Mouse (Mus musculus): Measurements from ENCODE around the gene Smarca5. TPM values are rescaled to one million over a fixed set of nuclear protein-coding genes. Genes with fewer than 3 reads are reported as not detected.
"Not testable (repeated sequence)": the region's sequence is repeated elsewhere in the genome, so short reads cannot be mapped to it uniquely, and the experiment has no call there.

Smarca5 gene
- 17.4 TPM for polyA plus RNA-seq (2012; fragmentation: generic; extraction: Trizol)
- long read RNA-seq, experiment 1, full-length matches to known transcripts: 15 of 44 reads
- long read RNA-seq, experiment 1, partial matches to known transcripts: 27 of 44 reads
- long read RNA-seq, experiment 1, other reads (novel, unspliced or antisense): 2 of 44 reads
- long read RNA-seq, experiment 2, full-length matches to known transcripts: 82 of 324 reads
- long read RNA-seq, experiment 2, partial matches to known transcripts: 236 of 324 reads
- long read RNA-seq, experiment 2, other reads (novel, unspliced or antisense): 6 of 324 reads

- Histone ChIP-seq H3K79me3 (ENCODE audit: low read depth) (peaks cover 40% of the 10 kb centered on the region), H3K79me2 (ENCODE audit: control insufficient read depth, insufficient read depth) (peaks cover 45% of the 10 kb centered on the region), H3ac (ENCODE audit: control insufficient read depth, insufficient read length, low read depth) (peak within 1 kb of the TSS; percentile 73), H3K36me3 (ENCODE audit: control insufficient read depth, insufficient read depth) (peaks cover 20% of the 10 kb centered on the region), H3K4me3 (ENCODE audit: insufficient read depth, poor library complexity, severe bottlenecking) (peak within 1 kb of the TSS; percentile 93)
- H3K27me3 ChIP-seq (ENCODE audit: control insufficient read depth, insufficient read depth, insufficient read length): not testable (repeated sequence)
These were observed at the start of gene Smarca5 for GRCm38 (mm10) chr8:80739155-80739924. Smarca5 (minus strand) TSS chr8:80739497.

GRCm38 (mm10) chr8:80784559-80784958 is 45.3 kb upstream of the Smarca5 start:
- TF ChIP-seq CEBPB (IDR thresholded peaks at IDR 0.05; ENCODE audit: low read depth) (no peak), MAX (IDR thresholded peaks at IDR 0.05) (no peak), CTCF (IDR thresholded peaks at IDR 0.05; ENCODE audit: control insufficient read depth, insufficient read depth, insufficient read length) (no peak), MYOG (IDR thresholded peaks at IDR 0.05; ENCODE audit: control insufficient read depth, extremely low read depth, insufficient read length) (no peak), USF1 (IDR thresholded peaks at IDR 0.05; ENCODE audit: low read depth) (no peak), FOSL1 (IDR thresholded peaks at IDR 0.05; ENCODE audit: insufficient read depth, low read length, poor library complexity, severe bottlenecking) (no peak), MYOD1 (IDR thresholded peaks at IDR 0.05; ENCODE audit: control insufficient read depth, insufficient read length, low read depth) (no peak)
- Histone ChIP-seq H3K79me3 (ENCODE audit: low read depth) (no peaks in the 10 kb centered on the region), H3K27me3 (ENCODE audit: control insufficient read depth, insufficient read depth, insufficient read length) (no peaks in the 10 kb centered on the region), H3ac (ENCODE audit: control insufficient read depth, insufficient read length, low read depth) (no peak overlapping the region), H3K4me3 (ENCODE audit: insufficient read depth, poor library complexity, severe bottlenecking) (no peak overlapping the region), H3K79me2 (ENCODE audit: control insufficient read depth, insufficient read depth) (no peaks in the 10 kb centered on the region), H3K36me3 (ENCODE audit: control insufficient read depth, insufficient read depth) (peaks cover 6% of the 10 kb centered on the region)

GRCm38 (mm10) chr8:80783271-80783670 is 44.0 kb upstream of the Smarca5 start:
- Histone ChIP-seq H3K79me2 (ENCODE audit: control insufficient read depth, insufficient read depth) (no peaks in the 10 kb centered on the region), H3K36me3 (ENCODE audit: control insufficient read depth, insufficient read depth) (peaks cover 2% of the 10 kb centered on the region), H3K4me3 (ENCODE audit: insufficient read depth, poor library complexity, severe bottlenecking) (no peak overlapping the region), H3K79me3 (ENCODE audit: low read depth) (no peaks in the 10 kb centered on the region), H3K27me3 (ENCODE audit: control insufficient read depth, insufficient read depth, insufficient read length) (no peaks in the 10 kb centered on the region), H3ac (ENCODE audit: control insufficient read depth, insufficient read length, low read depth) (no peak overlapping the region)
- TF ChIP-seq FOSL1 (IDR thresholded peaks at IDR 0.05; ENCODE audit: insufficient read depth, low read length, poor library complexity, severe bottlenecking) (no peak), MYOD1 (IDR thresholded peaks at IDR 0.05; ENCODE audit: control insufficient read depth, insufficient read length, low read depth) (no peak), CTCF (IDR thresholded peaks at IDR 0.05; ENCODE audit: control insufficient read depth, insufficient read depth, insufficient read length) (no peak), MAX (IDR thresholded peaks at IDR 0.05) (no peak), CEBPB (IDR thresholded peaks at IDR 0.05; ENCODE audit: low read depth) (no peak), USF1 (IDR thresholded peaks at IDR 0.05; ENCODE audit: low read depth) (no peak), MYOG (IDR thresholded peaks at IDR 0.05; ENCODE audit: control insufficient read depth, extremely low read depth, insufficient read length) (no peak)

GRCm38 (mm10) chr8:80781338-80781737 is 42.0 kb upstream of the Smarca5 start:
- no peaks in the 10 kb centered on the region for H3K27me3 ChIP-seq (ENCODE audit: control insufficient read depth, insufficient read depth, insufficient read length)

GRCm38 (mm10) chr8:80780271-80780670 is 41.0 kb upstream of the Smarca5 start:
- Histone ChIP-seq H3K79me2 (ENCODE audit: control insufficient read depth, insufficient read depth) (no peaks in the 10 kb centered on the region), H3ac (ENCODE audit: control insufficient read depth, insufficient read length, low read depth) (no peak overlapping the region), H3K79me3 (ENCODE audit: low read depth) (no peaks in the 10 kb centered on the region), H3K4me3 (ENCODE audit: insufficient read depth, poor library complexity, severe bottlenecking) (no peak overlapping the region), H3K27me3 (ENCODE audit: control insufficient read depth, insufficient read depth, insufficient read length) (no peaks in the 10 kb centered on the region), H3K36me3 (ENCODE audit: control insufficient read depth, insufficient read depth) (no peaks in the 10 kb centered on the region)
- TF ChIP-seq MYOG (IDR thresholded peaks at IDR 0.05; ENCODE audit: control insufficient read depth, extremely low read depth, insufficient read length) (no peak), CTCF (IDR thresholded peaks at IDR 0.05; ENCODE audit: control insufficient read depth, insufficient read depth, insufficient read length) (no peak), MAX (IDR thresholded peaks at IDR 0.05) (no peak), MYOD1 (IDR thresholded peaks at IDR 0.05; ENCODE audit: control insufficient read depth, insufficient read length, low read depth) (no peak), FOSL1 (IDR thresholded peaks at IDR 0.05; ENCODE audit: insufficient read depth, low read length, poor library complexity, severe bottlenecking) (no peak), CEBPB (IDR thresholded peaks at IDR 0.05; ENCODE audit: low read depth) (no peak), USF1 (IDR thresholded peaks at IDR 0.05; ENCODE audit: low read depth) (no peak)

More at GRCm38 (mm10) chr8:80781338-80781737, 42.0 kb upstream of the Smarca5 start:
- Histone ChIP-seq H3K36me3 (ENCODE audit: control insufficient read depth, insufficient read depth) (no peaks in the 10 kb centered on the region), H3K79me2 (ENCODE audit: control insufficient read depth, insufficient read depth) (no peaks in the 10 kb centered on the region), H3K4me3 (ENCODE audit: insufficient read depth, poor library complexity, severe bottlenecking) (no peak overlapping the region), H3K79me3 (ENCODE audit: low read depth) (no peaks in the 10 kb centered on the region), H3ac (ENCODE audit: control insufficient read depth, insufficient read length, low read depth) (no peak overlapping the region)
- TF ChIP-seq MYOD1 (IDR thresholded peaks at IDR 0.05; ENCODE audit: control insufficient read depth, insufficient read length, low read depth) (no peak), CTCF (IDR thresholded peaks at IDR 0.05; ENCODE audit: control insufficient read depth, insufficient read depth, insufficient read length) (no peak), FOSL1 (IDR thresholded peaks at IDR 0.05; ENCODE audit: insufficient read depth, low read length, poor library complexity, severe bottlenecking) (no peak), CEBPB (IDR thresholded peaks at IDR 0.05; ENCODE audit: low read depth) (no peak), MAX (IDR thresholded peaks at IDR 0.05) (no peak), USF1 (IDR thresholded peaks at IDR 0.05; ENCODE audit: low read depth) (no peak), MYOG (IDR thresholded peaks at IDR 0.05; ENCODE audit: control insufficient read depth, extremely low read depth, insufficient read length) (no peak)
